Mouse (Mus musculus): ENCODE results near the gene Rgcc.

DNA sequence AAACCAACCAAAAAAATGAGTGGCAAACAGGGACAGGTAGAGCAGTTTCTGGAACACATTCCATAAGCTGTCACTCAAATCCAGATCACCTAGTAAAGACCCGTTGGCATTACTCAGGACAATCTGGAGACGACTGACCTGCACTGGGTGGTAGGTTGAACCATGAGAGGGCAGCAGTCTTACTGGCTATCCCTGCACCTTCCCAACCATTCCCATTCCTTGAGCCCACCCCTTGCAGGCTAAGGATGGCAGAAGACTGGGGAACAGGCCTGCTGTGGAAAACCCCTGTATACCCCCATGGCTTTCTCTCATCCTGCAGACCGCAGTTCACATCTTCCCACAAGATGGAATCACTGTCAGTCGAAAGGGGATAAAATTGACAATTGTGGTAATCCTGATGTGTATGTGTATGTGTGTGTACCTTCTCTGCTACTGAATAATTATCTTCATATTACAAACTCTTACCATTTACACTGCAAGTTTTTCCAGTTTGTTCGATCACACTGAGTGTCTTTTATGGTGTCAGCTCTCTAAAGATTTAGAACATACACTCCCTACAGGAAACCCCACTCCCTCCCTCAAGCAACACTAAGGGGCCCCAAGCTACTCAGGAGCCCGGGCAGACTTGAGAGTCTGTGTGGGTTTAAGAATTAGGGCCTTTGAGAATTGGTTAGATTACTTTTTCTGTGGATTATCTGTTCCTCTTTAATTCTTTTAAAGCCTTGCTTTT lies 59.6 kb downstream of the Rgcc start:
- TF ChIP-seq CTCF (IDR thresholded peaks at IDR 0.05; ENCODE audit: low read depth) (no peak), EP300 (optimal IDR thresholded peaks at IDR 0.05) (no peak)
